Mouse (Mus musculus): ENCODE measurements around the gene Sin3a. TPM values are rescaled to one million over a fixed set of nuclear protein-coding genes. Genes with fewer than 3 reads are reported as not detected.

Sin3a gene
- total and polyA plus RNA-seq, 3 experiments: 27.0 to 715 (median 47.5) TPM

DNA sequence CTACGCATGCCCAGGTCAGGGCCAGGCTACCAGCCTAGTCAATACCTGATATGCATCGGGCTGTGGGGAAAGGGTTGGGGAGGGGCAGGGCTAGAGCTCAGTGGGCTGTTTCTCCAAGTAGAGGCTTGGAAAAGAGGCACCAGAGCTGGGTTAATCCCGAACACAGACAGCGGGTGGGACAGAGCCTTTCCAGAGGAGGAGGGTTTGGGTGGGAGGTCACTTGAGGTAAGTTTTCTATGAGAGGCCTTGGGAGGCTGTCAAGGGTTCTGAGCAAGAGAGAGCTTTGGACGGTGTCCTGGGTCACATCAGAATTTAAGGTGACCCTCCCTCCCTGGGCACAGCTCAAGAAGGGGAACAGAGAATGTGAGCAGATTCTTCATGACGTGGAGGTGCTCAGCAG lies 66.7 kb downstream of the Sin3a start:
- no peak overlapping the region for H3K4me3 ChIP-seq (ENCODE audit: control insufficient read depth in 1 of 2, insufficient read depth in 1 of 2, low read depth in 2 of 2, low read length in 2 of 2)
- no peak for TF ChIP-seq RAD21 (IDR thresholded peaks at IDR 0.05; ENCODE audit: low read depth, low read length)
- TF ChIP-seq POLR2AphosphoS2 (IDR thresholded peaks at IDR 0.05; ENCODE audit: low read length): no peak
- no peak for TF ChIP-seq ZMIZ1 (IDR thresholded peaks at IDR 0.05; ENCODE audit: low read depth, low read length)
- TF ChIP-seq TBP (IDR thresholded peaks at IDR 0.05; ENCODE audit: low read depth, low read length): no peak
- TF ChIP-seq UBTF (IDR thresholded peaks at IDR 0.05; ENCODE audit: borderline replicate concordance, insufficient read depth, low read depth, low read length): no peak
- TF ChIP-seq MYC (IDR thresholded peaks at IDR 0.05; ENCODE audit: low read depth, low read length): no peak
- TF ChIP-seq ETS1 (IDR thresholded peaks at IDR 0.05; ENCODE audit: low read depth, low read length): no peak
- TF ChIP-seq HCFC1 (IDR thresholded peaks at IDR 0.05; ENCODE audit: low read depth, low read length): no peak
- no peaks in the 10 kb centered on the region for H3K79me2 ChIP-seq (ENCODE audit: control insufficient read depth, insufficient read depth, low read length, poor library complexity)
- H3K9me3 ChIP-seq (replicated peaks; ENCODE audit: insufficient read depth, low read length): no peaks in the 10 kb centered on the region
- no peaks in the 10 kb centered on the region; a peak in 1 of 4 replicates for H3K36me3 ChIP-seq (ENCODE audit: control insufficient read depth in 1 of 2, insufficient read depth in 2 of 2, low read length in 2 of 2)
- H3K27me3 ChIP-seq (ENCODE audit: control insufficient read depth in 1 of 2, insufficient read depth in 2 of 2, low read length in 2 of 2): no peaks in the 10 kb centered on the region
- no peak for DNase-seq (ENCODE audit: low read depth, low spot score)
- no peak overlapping the region for H3K9ac ChIP-seq (ENCODE audit: control insufficient read depth, low read depth, low read length, poor library complexity, severe bottlenecking)
- H3K4me1 ChIP-seq (ENCODE audit: control insufficient read depth in 1 of 2, insufficient read depth in 2 of 2, low read length in 2 of 2): no peaks in the 10 kb centered on the region
- no peak overlapping the region for H3K27ac ChIP-seq (ENCODE audit: control insufficient read depth, low read depth, low read length)

DNA sequence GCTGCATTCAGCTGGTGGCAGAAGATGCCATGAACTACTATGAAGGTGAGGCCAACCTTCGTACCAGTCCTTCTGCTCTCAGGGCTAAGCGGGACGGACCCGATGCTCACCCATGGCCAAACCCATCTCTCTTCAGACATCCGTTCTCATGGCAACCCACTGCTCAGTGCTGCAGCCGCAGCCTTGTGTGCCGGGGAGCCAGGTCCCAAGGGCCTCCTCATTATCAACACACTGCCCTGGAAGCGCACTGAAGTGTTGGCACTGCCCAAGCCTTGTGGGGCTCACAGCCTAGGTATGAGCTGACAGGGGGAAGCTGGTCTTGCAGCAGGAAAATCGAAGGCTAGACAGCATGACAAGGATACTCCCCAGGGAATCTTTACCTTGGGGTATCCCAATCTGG lies 67.3 kb downstream of the Sin3a start:
- Histone ChIP-seq H3K36me3 (ENCODE audit: control insufficient read depth in 1 of 2, insufficient read depth in 2 of 2, low read length in 2 of 2) (no peaks in the 10 kb centered on the region; a peak in 1 of 4 replicates), H3K9ac (ENCODE audit: control insufficient read depth, low read depth, low read length, poor library complexity, severe bottlenecking) (no peak overlapping the region), H3K4me1 (ENCODE audit: control insufficient read depth in 1 of 2, insufficient read depth in 2 of 2, low read length in 2 of 2) (no peaks in the 10 kb centered on the region), H3K4me3 (ENCODE audit: control insufficient read depth in 1 of 2, insufficient read depth in 1 of 2, low read depth in 2 of 2, low read length in 2 of 2) (no peak overlapping the region), H3K9me3 (replicated peaks; ENCODE audit: insufficient read depth, low read length) (no peaks in the 10 kb centered on the region), H3K27ac (ENCODE audit: control insufficient read depth, low read depth, low read length) (no peak overlapping the region), H3K79me2 (ENCODE audit: control insufficient read depth, insufficient read depth, low read length, poor library complexity) (no peaks in the 10 kb centered on the region), H3K27me3 (ENCODE audit: control insufficient read depth in 1 of 2, insufficient read depth in 2 of 2, low read length in 2 of 2) (no peaks in the 10 kb centered on the region)
- TF ChIP-seq NELFE (IDR thresholded peaks at IDR 0.05; ENCODE audit: low read depth, low read length): no peak
- DNase-seq (ENCODE audit: low read depth, low spot score): no peak

DNA sequence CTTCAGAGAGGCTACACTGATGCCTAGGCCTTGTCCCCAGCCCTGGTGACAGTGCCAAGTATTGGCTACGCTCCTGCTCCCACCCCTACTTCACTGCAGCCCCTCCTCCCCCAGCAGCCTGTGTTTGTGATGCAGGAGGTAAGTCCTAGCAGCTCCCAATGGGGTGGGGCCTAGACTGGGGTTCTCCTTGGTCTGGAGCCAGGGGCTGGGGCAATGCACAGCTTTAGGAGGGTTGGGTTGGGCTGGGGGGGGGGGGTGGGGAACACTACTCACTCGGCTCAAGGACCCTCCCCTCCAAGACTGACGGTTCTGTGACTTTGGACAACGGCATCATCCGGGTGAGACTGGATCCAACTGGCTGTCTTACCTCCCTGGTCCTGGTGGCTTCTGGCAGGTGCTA lies 67.7 kb downstream of the Sin3a start:
- no peaks in the 10 kb centered on the region for H3K4me1 ChIP-seq (ENCODE audit: control insufficient read depth in 1 of 2, insufficient read depth in 2 of 2, low read length in 2 of 2)
- no peak overlapping the region for H3K27ac ChIP-seq (ENCODE audit: control insufficient read depth, low read depth, low read length)
- no peaks in the 10 kb centered on the region; a peak in 1 of 4 replicates for H3K36me3 ChIP-seq (ENCODE audit: control insufficient read depth in 1 of 2, insufficient read depth in 2 of 2, low read length in 2 of 2)
- no peaks in the 10 kb centered on the region for H3K79me2 ChIP-seq (ENCODE audit: control insufficient read depth, insufficient read depth, low read length, poor library complexity)
- no peak for DNase-seq (ENCODE audit: low read depth, low spot score)
- no peak overlapping the region for H3K4me3 ChIP-seq (ENCODE audit: control insufficient read depth in 1 of 2, insufficient read depth in 1 of 2, low read depth in 2 of 2, low read length in 2 of 2)
- no peak overlapping the region for H3K9ac ChIP-seq (ENCODE audit: control insufficient read depth, low read depth, low read length, poor library complexity, severe bottlenecking)
- no peaks in the 10 kb centered on the region for H3K9me3 ChIP-seq (replicated peaks; ENCODE audit: insufficient read depth, low read length)
- H3K27me3 ChIP-seq (ENCODE audit: control insufficient read depth in 1 of 2, insufficient read depth in 2 of 2, low read length in 2 of 2): no peaks in the 10 kb centered on the region
- TF ChIP-seq MAZ (IDR thresholded peaks at IDR 0.05; ENCODE audit: low read depth, low read length): no peak
- TF ChIP-seq HCFC1 (IDR thresholded peaks at IDR 0.05; ENCODE audit: low read depth, low read length): no peak
- TF ChIP-seq CHD1 (IDR thresholded peaks at IDR 0.05; ENCODE audit: low read depth, low read length): no peak
- TF ChIP-seq NELFE (IDR thresholded peaks at IDR 0.05; ENCODE audit: low read depth, low read length): no peak
- no peak for TF ChIP-seq ELF1 (IDR thresholded peaks at IDR 0.05; ENCODE audit: low read depth, low read length)
- TF ChIP-seq BHLHE40 (IDR thresholded peaks at IDR 0.05; ENCODE audit: borderline replicate concordance, low read depth, low read length): no peak
- TF ChIP-seq POLR2A (IDR thresholded peaks at IDR 0.05; ENCODE audit: control insufficient read depth in 1 of 2, insufficient read depth in 1 of 2, low read depth in 1 of 2, low read length in 2 of 2, poor library complexity in 1 of 2): no peak
- TF ChIP-seq GABPA (IDR thresholded peaks at IDR 0.05; ENCODE audit: low read depth, low read length): no peak
- TF ChIP-seq TAL1 (IDR thresholded peaks at IDR 0.05; ENCODE audit: low read length): no peak
- TF ChIP-seq ZKSCAN1 (IDR thresholded peaks at IDR 0.05; ENCODE audit: low read depth, low read length): no peak
- TF ChIP-seq KAT2A (conservative IDR thresholded peaks at IDR 0.05; ENCODE audit: low read depth, low read length): no peak
- no peak for TF ChIP-seq POLR2AphosphoS5 (IDR thresholded peaks at IDR 0.05; ENCODE audit: borderline replicate concordance, low read depth, low read length)
- TF ChIP-seq EP300 (IDR thresholded peaks at IDR 0.05; ENCODE audit: low read depth in 1 of 2, low read length in 2 of 2): no peak
- TF ChIP-seq ZC3H11A (IDR thresholded peaks at IDR 0.05; ENCODE audit: low read depth, low read length): no peak
- TF ChIP-seq USF2 (IDR thresholded peaks at IDR 0.05; ENCODE audit: borderline replicate concordance in 1 of 2, insufficient read depth in 1 of 2, low read depth in 1 of 2, low read length in 2 of 2): no peak
- no peak for TF ChIP-seq GATA1 (IDR thresholded peaks at IDR 0.05; ENCODE audit: low read depth, low read length)
- TF ChIP-seq RAD21 (IDR thresholded peaks at IDR 0.05; ENCODE audit: low read depth, low read length): no peak
- no peak for TF ChIP-seq TBP (IDR thresholded peaks at IDR 0.05; ENCODE audit: low read depth, low read length)
- no peak for TF ChIP-seq SIN3A (IDR thresholded peaks at IDR 0.05; ENCODE audit: low read length)

Data from MEL (cell line).